Mouse (Mus musculus): ENCODE results near the gene Pygb. TPM values are rescaled to one million over a fixed set of nuclear protein-coding genes. Genes with fewer than 3 reads are reported as not detected.

Pygb gene
- total RNA-seq, 1 experiment = 10.8 TPM

DNA sequence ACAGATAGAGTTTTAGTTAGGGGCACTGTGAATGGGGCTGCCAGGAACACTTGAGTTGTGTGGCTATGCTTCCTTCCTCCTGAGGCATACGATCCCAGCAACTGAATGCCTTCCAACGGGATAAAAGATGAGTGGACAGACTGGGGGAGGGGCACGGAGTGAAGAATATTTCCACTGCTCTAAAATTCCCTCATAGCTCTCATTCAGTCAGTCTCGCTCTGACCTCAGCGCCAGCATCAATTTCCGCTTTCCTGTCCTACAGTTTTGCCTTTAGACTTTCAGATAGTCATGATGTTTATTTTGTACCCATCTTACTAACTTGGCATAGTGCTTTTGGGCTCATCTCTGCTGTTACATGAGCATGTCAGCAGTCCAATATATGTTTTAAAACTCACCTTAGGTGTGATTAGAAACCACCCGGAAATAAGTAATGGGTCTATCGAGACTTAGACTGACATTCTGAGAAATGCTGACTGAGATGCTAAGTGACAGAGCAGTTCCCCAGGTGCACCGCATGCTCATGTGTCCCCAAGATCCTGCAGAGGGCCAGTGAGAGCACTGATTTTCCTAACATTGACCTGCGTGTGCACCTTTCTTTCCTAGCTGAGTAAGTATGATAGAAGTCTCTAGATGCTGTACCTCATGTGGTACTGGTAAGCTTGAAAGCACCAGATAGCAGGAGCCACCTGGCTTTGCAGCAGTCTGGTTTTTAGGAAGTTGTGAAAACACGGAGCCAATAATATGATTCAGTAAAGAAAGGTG, 73.4 kb downstream of the Pygb start:
- DNase-seq (ENCODE audit: low read depth, low spot score) = no peak
- TF ChIP-seq ZC3H11A (IDR thresholded peaks at IDR 0.05; ENCODE audit: borderline replicate concordance, low read depth, low read length) (no peak), ZNF384 (IDR thresholded peaks at IDR 0.05; ENCODE audit: low read depth, low read length) (no peak), MAFK (IDR thresholded peaks at IDR 0.05; ENCODE audit: insufficient read depth, low read depth, low read length) (no peak), HCFC1 (IDR thresholded peaks at IDR 0.05; ENCODE audit: borderline replicate concordance, insufficient read depth, low read length) (no peak), CHD2 (IDR thresholded peaks at IDR 0.05; ENCODE audit: low read depth, low read length) (no peak)
- H3K9ac ChIP-seq (ENCODE audit: insufficient read depth, low read depth, low read length, poor library complexity, severe bottlenecking) = no peak overlapping the region
- H3K27ac ChIP-seq (ENCODE audit: insufficient read depth, low read depth, low read length, poor library complexity, severe bottlenecking) = no peak overlapping the region
- in situ Hi-C loops (cut with MboI; ENCODE audit: low sequenced_read_pairs in 2 of 2, unreplicated experiment in 2 of 2) = no loop called here
- no peak overlapping the region for H3K4me3 ChIP-seq (ENCODE audit: insufficient read depth in 1 of 2, low read depth in 1 of 2, low read length in 2 of 2, poor library complexity in 1 of 2, severe bottlenecking in 1 of 2)
- no peaks in the 10 kb centered on the region for H3K9me3 ChIP-seq (ENCODE audit: control insufficient read depth, insufficient read depth, low read depth, low read length)
- no peaks in the 10 kb centered on the region for H3K36me3 ChIP-seq (ENCODE audit: control insufficient read depth, insufficient read depth, low read length, poor library complexity, severe bottlenecking)
- H3K4me1 ChIP-seq (ENCODE audit: control insufficient read depth in 2 of 2, insufficient read depth in 2 of 2, low read length in 2 of 2, poor library complexity in 1 of 2) = no peaks in the 10 kb centered on the region

DNA sequence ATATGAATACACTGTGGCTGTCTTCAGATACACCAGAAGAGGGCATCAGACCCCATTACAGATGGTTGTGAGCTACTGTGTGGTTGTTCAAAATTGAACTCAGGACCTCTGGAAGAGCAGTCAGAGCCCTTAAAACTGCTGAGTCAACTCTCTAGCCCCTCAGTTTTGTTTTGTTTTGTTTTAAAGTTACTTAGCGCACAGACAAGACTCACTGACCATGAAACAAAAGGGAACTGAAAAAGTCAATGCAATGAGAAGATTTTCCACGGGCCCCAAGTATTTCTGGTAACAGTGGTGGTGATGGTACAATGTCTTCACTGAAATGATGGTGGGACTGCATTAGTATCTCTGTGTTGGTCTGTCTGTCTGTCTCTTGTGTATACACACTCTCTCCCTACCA, 74.6 kb downstream of the Pygb start:
- Histone ChIP-seq H3K27ac (ENCODE audit: insufficient read depth, low read depth, low read length, poor library complexity, severe bottlenecking) (no peak overlapping the region), H3K9me3 (ENCODE audit: control insufficient read depth, insufficient read depth, low read depth, low read length) (no peaks in the 10 kb centered on the region), H3K36me3 (ENCODE audit: control insufficient read depth, insufficient read depth, low read length, poor library complexity, severe bottlenecking) (no peaks in the 10 kb centered on the region), H3K9ac (ENCODE audit: insufficient read depth, low read depth, low read length, poor library complexity, severe bottlenecking) (no peak overlapping the region), H3K4me3 (ENCODE audit: insufficient read depth in 1 of 2, low read depth in 1 of 2, low read length in 2 of 2, poor library complexity in 1 of 2, severe bottlenecking in 1 of 2) (no peak overlapping the region), H3K4me1 (ENCODE audit: control insufficient read depth in 2 of 2, insufficient read depth in 2 of 2, low read length in 2 of 2, poor library complexity in 1 of 2) (no peaks in the 10 kb centered on the region)
- DNase-seq (ENCODE audit: low read depth, low spot score) = no peak
- in situ Hi-C loops (cut with MboI; ENCODE audit: low sequenced_read_pairs in 2 of 2, unreplicated experiment in 2 of 2) = no loop called here
- TF ChIP-seq ZNF384 (IDR thresholded peaks at IDR 0.05; ENCODE audit: low read depth, low read length) (no peak), ZC3H11A (IDR thresholded peaks at IDR 0.05; ENCODE audit: borderline replicate concordance, low read depth, low read length) (no peak), CHD2 (IDR thresholded peaks at IDR 0.05; ENCODE audit: low read depth, low read length) (no peak), MAFK (IDR thresholded peaks at IDR 0.05; ENCODE audit: insufficient read depth, low read depth, low read length) (peak; percentile 62), HCFC1 (IDR thresholded peaks at IDR 0.05; ENCODE audit: borderline replicate concordance, insufficient read depth, low read length) (no peak)

DNA sequence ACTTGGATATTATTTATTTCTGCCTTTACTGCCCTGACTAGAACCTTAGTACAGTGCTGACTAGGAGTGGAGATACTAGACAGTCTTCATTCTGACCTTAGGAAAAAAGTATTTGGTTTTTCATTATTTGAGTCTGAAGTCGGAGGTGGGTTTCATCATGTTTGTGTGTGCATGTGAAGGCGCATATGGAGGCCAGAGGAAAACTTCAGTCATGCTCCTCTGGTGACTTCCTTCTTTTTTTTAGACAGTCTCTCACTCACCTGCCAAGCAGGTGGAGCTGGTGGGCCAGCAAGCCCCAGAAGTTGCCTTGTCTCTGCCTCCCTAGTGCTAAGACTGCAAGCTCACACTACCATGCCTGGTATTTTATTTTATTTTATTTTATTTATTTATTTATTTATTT, 80.5 kb downstream of the Pygb start:
- no peak overlapping the region for H3K9ac ChIP-seq (ENCODE audit: insufficient read depth, low read depth, low read length, poor library complexity, severe bottlenecking)
- no peaks in the 10 kb centered on the region for H3K36me3 ChIP-seq (ENCODE audit: control insufficient read depth, insufficient read depth, low read length, poor library complexity, severe bottlenecking)
- H3K4me3 ChIP-seq (ENCODE audit: insufficient read depth in 1 of 2, low read depth in 1 of 2, low read length in 2 of 2, poor library complexity in 1 of 2, severe bottlenecking in 1 of 2) = no peak overlapping the region
- DNase-seq (ENCODE audit: low read depth, low spot score) = no peak
- in situ Hi-C loops (cut with MboI; ENCODE audit: low sequenced_read_pairs in 2 of 2, unreplicated experiment in 2 of 2) = no loop called here
- TF ChIP-seq HCFC1 (IDR thresholded peaks at IDR 0.05; ENCODE audit: borderline replicate concordance, insufficient read depth, low read length) (no peak), ZC3H11A (IDR thresholded peaks at IDR 0.05; ENCODE audit: borderline replicate concordance, low read depth, low read length) (no peak), MAFK (IDR thresholded peaks at IDR 0.05; ENCODE audit: insufficient read depth, low read depth, low read length) (no peak), CHD2 (IDR thresholded peaks at IDR 0.05; ENCODE audit: low read depth, low read length) (no peak), ZNF384 (IDR thresholded peaks at IDR 0.05; ENCODE audit: low read depth, low read length) (no peak)
- H3K27ac ChIP-seq (ENCODE audit: insufficient read depth, low read depth, low read length, poor library complexity, severe bottlenecking) = no peak overlapping the region
- no peaks in the 10 kb centered on the region for H3K9me3 ChIP-seq (ENCODE audit: control insufficient read depth, insufficient read depth, low read depth, low read length)
- no peaks in the 10 kb centered on the region for H3K4me1 ChIP-seq (ENCODE audit: control insufficient read depth in 2 of 2, insufficient read depth in 2 of 2, low read length in 2 of 2, poor library complexity in 1 of 2)

- TF ChIP-seq ZC3H11A (IDR thresholded peaks at IDR 0.05; ENCODE audit: borderline replicate concordance, low read depth, low read length) (no peak), ZNF384 (IDR thresholded peaks at IDR 0.05; ENCODE audit: low read depth, low read length) (no peak), HCFC1 (IDR thresholded peaks at IDR 0.05; ENCODE audit: borderline replicate concordance, insufficient read depth, low read length) (no peak), CHD2 (IDR thresholded peaks at IDR 0.05; ENCODE audit: low read depth, low read length) (no peak)
- no peak for DNase-seq (ENCODE audit: low read depth, low spot score)
- no peaks in the 10 kb centered on the region for H3K9me3 ChIP-seq (ENCODE audit: control insufficient read depth, insufficient read depth, low read depth, low read length)
- in situ Hi-C loops (cut with MboI; ENCODE audit: low sequenced_read_pairs in 2 of 2, unreplicated experiment in 2 of 2) = no loop called here
- H3K9ac ChIP-seq (ENCODE audit: insufficient read depth, low read depth, low read length, poor library complexity, severe bottlenecking) = no peak overlapping the region
- no peak overlapping the region for H3K27ac ChIP-seq (ENCODE audit: insufficient read depth, low read depth, low read length, poor library complexity, severe bottlenecking)
- H3K36me3 ChIP-seq (ENCODE audit: control insufficient read depth, insufficient read depth, low read length, poor library complexity, severe bottlenecking) = no peaks in the 10 kb centered on the region
- H3K4me3 ChIP-seq (ENCODE audit: insufficient read depth in 1 of 2, low read depth in 1 of 2, low read length in 2 of 2, poor library complexity in 1 of 2, severe bottlenecking in 1 of 2) = no peak overlapping the region
- H3K4me1 ChIP-seq (ENCODE audit: control insufficient read depth in 2 of 2, insufficient read depth in 2 of 2, low read length in 2 of 2, poor library complexity in 1 of 2) = no peaks in the 10 kb centered on the region
Measured at GRCm38 (mm10) chr2:150869446-150869845, 82.9 kb downstream of the Pygb start.
